Mouse (Mus musculus): ENCODE measurements at regions not wholly inside any gene's neighbourhood (a gene's known extent, or its start where the extent isn't known, plus 50 kb on each side); places are given as distances from the start of the nearest gene placed in this dataset.

- no peak for TF ChIP-seq CTCF (IDR thresholded peaks at IDR 0.05; ENCODE audit: low read depth, low read length)
- no peak for TF ChIP-seq POLR2AphosphoS5 (IDR thresholded peaks at IDR 0.05; ENCODE audit: insufficient replicate concordance, low read depth, low read length)
- no peak for TF ChIP-seq TAL1 (conservative IDR thresholded peaks at IDR 0.05; ENCODE audit: low read depth, low read length)
- no peak for TF ChIP-seq GATA1 (IDR thresholded peaks at IDR 0.05; ENCODE audit: borderline replicate concordance, low read length)
Measured at GRCm38 (mm10) chr13:101612786-101613185, 155.2 kb downstream of the Pik3r1 start.

Measured in G1E (cell line).